Mouse (Mus musculus): ENCODE results near the gene Epb41l5. TPM values are rescaled to one million over a fixed set of nuclear protein-coding genes. Genes with fewer than 3 reads are reported as not detected.

Gene Epb41l5
- polyA plus RNA-seq, 1 experiment from 2014 or later: 22.2 TPM

- no peak for ATAC-seq (ENCODE audit: insufficient number of reproducible peaks, low FRiP score)
- Histone ChIP-seq H3K4me3 (no peak overlapping the region), H3K9me3 (replicated peaks) (no peaks in the 10 kb centered on the region), H3K27me3 (replicated peaks) (no peaks in the 10 kb centered on the region), H3K4me1 (replicated peaks) (peaks cover 39% of the 10 kb centered on the region), H3K9ac (no peak overlapping the region), H3K4me2 (no peak overlapping the region), H3K27ac (ENCODE audit: poor library complexity, severe bottlenecking) (no peak overlapping the region), H3K36me3 (peaks cover 23% of the 10 kb centered on the region)
- 47% methylated on average over 4 of the region's 4 CpGs for WGBS
Measured at GRCm38 (mm10) chr1:119545671-119546070, 103.1 kb downstream of the Epb41l5 start.

DNA sequence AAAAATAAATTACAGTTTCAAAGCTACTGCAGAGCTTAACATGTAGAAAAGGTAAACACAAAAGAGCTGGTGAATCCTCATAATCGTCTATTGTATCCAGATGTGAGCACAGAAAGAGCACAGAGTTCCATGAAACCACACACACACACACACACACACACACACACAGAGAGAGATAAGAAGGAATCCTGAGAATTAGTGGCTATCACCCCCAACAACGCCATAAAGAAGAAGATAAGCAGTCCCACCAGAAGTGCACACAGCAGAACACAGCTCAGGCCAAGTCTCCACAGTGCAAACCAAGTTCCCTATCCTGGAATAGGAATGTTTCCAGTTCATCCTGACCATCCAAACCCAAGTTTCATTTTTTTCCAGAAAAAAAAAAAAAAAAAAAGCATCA lies 103.6 kb downstream of the Epb41l5 start:
- 26% methylated on average over 2 of the region's 2 CpGs for WGBS
- H3K9me3 ChIP-seq (replicated peaks): no peaks in the 10 kb centered on the region
- no peaks in the 10 kb centered on the region for H3K27me3 ChIP-seq (replicated peaks)
- H3K4me2 ChIP-seq: no peak overlapping the region
- no peak for ATAC-seq (ENCODE audit: insufficient number of reproducible peaks, low FRiP score)
- peaks cover 40% of the 10 kb centered on the region for H3K4me1 ChIP-seq (replicated peaks)
- H3K27ac ChIP-seq (ENCODE audit: poor library complexity, severe bottlenecking): peak overlapping the region; percentile 13; the same call in 1 of the 2 replicates
- peaks cover 23% of the 10 kb centered on the region for H3K36me3 ChIP-seq
- H3K4me3 ChIP-seq: no peak overlapping the region
- H3K9ac ChIP-seq: no peak overlapping the region

DNA sequence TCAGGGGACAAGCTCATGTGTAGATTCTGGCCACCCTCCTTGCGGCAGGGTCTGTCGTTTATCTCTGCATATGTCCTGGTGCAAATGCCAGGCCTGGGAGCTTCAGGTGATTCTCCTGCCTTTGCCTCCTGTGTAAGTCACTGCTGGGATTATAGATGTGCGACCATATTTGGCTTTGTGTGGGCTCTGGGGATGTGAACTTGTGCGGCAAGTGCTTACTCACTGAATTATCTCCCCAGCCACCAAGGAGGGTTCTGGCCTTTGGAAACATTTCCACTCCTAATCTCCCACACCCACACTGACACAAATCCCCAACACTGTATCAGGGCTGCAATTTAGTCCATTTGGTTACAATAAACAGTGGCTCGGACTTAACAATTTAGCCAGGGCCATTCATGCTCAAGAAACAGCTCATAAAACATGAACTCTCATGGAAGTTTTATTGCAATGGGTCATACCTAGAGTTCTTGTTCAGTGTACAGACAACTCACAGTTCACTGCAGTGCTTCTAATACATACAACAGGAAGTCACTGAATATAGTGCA lies 104.1 kb downstream of the Epb41l5 start:
- Histone ChIP-seq H3K4me1 (replicated peaks) (peaks cover 40% of the 10 kb centered on the region), H3K9ac (no peak overlapping the region), H3K4me2 (no peak overlapping the region), H3K4me3 (no peak overlapping the region), H3K36me3 (peaks cover 18% of the 10 kb centered on the region), H3K27me3 (replicated peaks) (no peaks in the 10 kb centered on the region), H3K9me3 (replicated peaks) (no peaks in the 10 kb centered on the region), H3K27ac (ENCODE audit: poor library complexity, severe bottlenecking) (no peak overlapping the region; the same call in 1 of the 2 replicates)
- no peak for ATAC-seq (ENCODE audit: insufficient number of reproducible peaks, low FRiP score)
- WGBS: 60% methylated on average over 5 of the region's 5 CpGs

- Histone ChIP-seq H3K27me3 (replicated peaks) (no peaks in the 10 kb centered on the region), H3K36me3 (peaks cover 18% of the 10 kb centered on the region), H3K4me1 (replicated peaks) (peaks cover 41% of the 10 kb centered on the region), H3K9ac (no peak overlapping the region), H3K27ac (ENCODE audit: poor library complexity, severe bottlenecking) (no peak overlapping the region), H3K4me2 (no peak overlapping the region), H3K9me3 (replicated peaks) (no peaks in the 10 kb centered on the region), H3K4me3 (no peak overlapping the region)
- ATAC-seq (ENCODE audit: insufficient number of reproducible peaks, low FRiP score): no peak
- 84% methylated on average over 6 of the region's 6 CpGs for WGBS
Measured at GRCm38 (mm10) chr1:119543316-119543715, 105.5 kb downstream of the Epb41l5 start.

DNA sequence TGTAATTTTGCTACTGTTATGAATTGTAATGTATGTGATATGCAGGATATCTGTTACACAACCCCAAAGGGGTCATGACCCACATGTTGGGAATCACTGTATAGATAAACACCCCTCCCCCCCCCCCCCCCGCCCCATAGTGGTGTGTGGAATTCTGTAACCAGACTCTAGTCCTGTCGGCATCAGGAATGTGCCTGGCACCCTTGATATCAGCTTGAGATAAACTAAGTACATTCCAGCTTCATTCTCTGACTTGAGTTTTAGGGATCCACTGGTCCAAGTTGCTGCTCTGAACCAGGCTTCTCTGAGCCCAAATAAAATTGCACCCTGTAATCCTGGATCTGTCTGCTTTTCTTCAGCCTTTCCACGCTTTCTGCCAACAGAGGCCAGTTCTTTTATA lies 107.2 kb downstream of the Epb41l5 start:
- Histone ChIP-seq H3K36me3 (peaks cover 4% of the 10 kb centered on the region; the same call in 1 of the 2 replicates), H3K4me2 (no peak overlapping the region), H3K27ac (ENCODE audit: poor library complexity, severe bottlenecking) (peak overlapping the region; percentile 19; the same call in 1 of the 2 replicates), H3K9ac (no peak overlapping the region), H3K27me3 (replicated peaks) (no peaks in the 10 kb centered on the region), H3K4me3 (no peak overlapping the region), H3K4me1 (replicated peaks) (peaks cover 42% of the 10 kb centered on the region), H3K9me3 (replicated peaks) (no peaks in the 10 kb centered on the region)
- WGBS: 26% methylated on average over 3 of the region's 3 CpGs
- no peak for ATAC-seq (ENCODE audit: insufficient number of reproducible peaks, low FRiP score)

GRCm38 (mm10) chr1:119540836-119541557 lies 107.8 kb downstream of the Epb41l5 start:
- Histone ChIP-seq H3K9me3 (replicated peaks) (no peaks in the 10 kb centered on the region), H3K27ac (ENCODE audit: poor library complexity, severe bottlenecking) (peak overlapping the region; percentile 67), H3K4me1 (replicated peaks) (peaks cover 44% of the 10 kb centered on the region), H3K36me3 (peaks cover 4% of the 10 kb centered on the region; the same call in 1 of the 2 replicates), H3K9ac (no peak overlapping the region), H3K4me3 (no peak overlapping the region), H3K4me2 (no peak overlapping the region), H3K27me3 (replicated peaks) (no peaks in the 10 kb centered on the region)
- ATAC-seq (ENCODE audit: insufficient number of reproducible peaks, low FRiP score): no peak
- WGBS: 60% methylated on average over 9 of the region's 9 CpGs

GRCm38 (mm10) chr1:119539252-119539651 lies 109.5 kb downstream of the Epb41l5 start:
- no peak for ATAC-seq (ENCODE audit: insufficient number of reproducible peaks, low FRiP score)
- Histone ChIP-seq H3K9me3 (replicated peaks) (no peaks in the 10 kb centered on the region), H3K4me1 (replicated peaks) (peaks cover 38% of the 10 kb centered on the region), H3K27ac (ENCODE audit: poor library complexity, severe bottlenecking) (no peak overlapping the region), H3K36me3 (peaks cover 4% of the 10 kb centered on the region; the same call in 1 of the 2 replicates), H3K4me2 (no peak overlapping the region), H3K9ac (no peak overlapping the region), H3K4me3 (no peak overlapping the region), H3K27me3 (replicated peaks) (no peaks in the 10 kb centered on the region)
- 55% methylated on average over 2 of the region's 2 CpGs for WGBS

GRCm38 (mm10) chr1:119537651-119538050 lies 111.1 kb downstream of the Epb41l5 start:
- Histone ChIP-seq H3K4me1 (replicated peaks) (peaks cover 38% of the 10 kb centered on the region), H3K4me3 (no peak overlapping the region), H3K9ac (no peak overlapping the region), H3K27ac (ENCODE audit: poor library complexity, severe bottlenecking) (no peak overlapping the region), H3K36me3 (peaks cover 9% of the 10 kb centered on the region; the same call in 1 of the 2 replicates), H3K9me3 (replicated peaks) (no peaks in the 10 kb centered on the region), H3K4me2 (no peak overlapping the region), H3K27me3 (replicated peaks) (no peaks in the 10 kb centered on the region)
- no peak for ATAC-seq (ENCODE audit: insufficient number of reproducible peaks, low FRiP score)
- WGBS: 77% methylated on average over 6 of the region's 6 CpGs

GRCm38 (mm10) chr1:119536122-119536521 lies 112.7 kb downstream of the Epb41l5 start:
- Histone ChIP-seq H3K4me1 (replicated peaks) (peaks cover 30% of the 10 kb centered on the region), H3K9me3 (replicated peaks) (no peaks in the 10 kb centered on the region), H3K9ac (no peak overlapping the region), H3K27ac (ENCODE audit: poor library complexity, severe bottlenecking) (peak overlapping the region; percentile 83), H3K4me3 (no peak overlapping the region), H3K27me3 (replicated peaks) (no peaks in the 10 kb centered on the region), H3K36me3 (peaks cover 7% of the 10 kb centered on the region; the same call in 1 of the 2 replicates), H3K4me2 (peak overlapping the region; percentile 30; the same call in 1 of the 2 replicates)
- ATAC-seq (ENCODE audit: insufficient number of reproducible peaks, low FRiP score): peak; percentile 51; the same call in 1 of the 2 replicates
- WGBS: 43% methylated on average over 2 of the region's 2 CpGs

- no peak overlapping the region for H3K27ac ChIP-seq (ENCODE audit: poor library complexity, severe bottlenecking)
- H3K4me1 ChIP-seq (replicated peaks): peaks cover 24% of the 10 kb centered on the region
- peaks cover 16% of the 10 kb centered on the region for H3K36me3 ChIP-seq
- 92% methylated on average over 5 of the region's 5 CpGs for WGBS
- H3K9ac ChIP-seq: no peak overlapping the region
- ATAC-seq (ENCODE audit: insufficient number of reproducible peaks, low FRiP score): no peak
- no peak overlapping the region for H3K4me3 ChIP-seq
- no peaks in the 10 kb centered on the region for H3K27me3 ChIP-seq (replicated peaks)
- no peak overlapping the region for H3K4me2 ChIP-seq
- peaks cover 3% of the 10 kb centered on the region; the same call in 1 of the 2 replicates for H3K9me3 ChIP-seq (replicated peaks)
Measured at GRCm38 (mm10) chr1:119534341-119534740, 114.5 kb downstream of the Epb41l5 start.

GRCm38 (mm10) chr1:119533093-119533805 lies 115.6 kb downstream of the Epb41l5 start:
- H3K4me1 ChIP-seq (replicated peaks): peaks cover 22% of the 10 kb centered on the region
- WGBS: 84% methylated on average over 18 of the region's 18 CpGs
- peaks cover 27% of the 10 kb centered on the region for H3K36me3 ChIP-seq
- no peaks in the 10 kb centered on the region for H3K27me3 ChIP-seq (replicated peaks)
- H3K27ac ChIP-seq (ENCODE audit: poor library complexity, severe bottlenecking): no peak overlapping the region
- ATAC-seq (ENCODE audit: insufficient number of reproducible peaks, low FRiP score): no peak
- no peak overlapping the region for H3K4me3 ChIP-seq
- no peak overlapping the region for H3K9ac ChIP-seq
- peaks cover 11% of the 10 kb centered on the region for H3K9me3 ChIP-seq (replicated peaks)
- no peak overlapping the region for H3K4me2 ChIP-seq
